Mouse (Mus musculus) hindbrain, embryonic 11.5 days (tissue): ENCODE measurements around the gene B4galnt4. TPM values are rescaled to one million over a fixed set of nuclear protein-coding genes. Genes with fewer than 3 reads are reported as not detected.

Experiments
- ATAC-seq: fragments of 200-750 bp; cut with Nextera tagmentation; 2 replicates; pipeline ENCODE4 v1.8.0; 2017; ENCODE audit warnings: mild to moderate bottlenecking, moderate TSS enrichment, moderate library complexity; ENCODE audit not compliant: low FRiP score
- DNase-seq: peaks from one replicate; pipeline ENCODE4 v3.0.0-alpha.2; 2015; ENCODE audit warnings: low spot score
- H3K27ac ChIP-seq: fragments of 300-500 bp; sonication (generic); 2 replicates; pipeline ENCODE4 v1.5.1; 2014; ENCODE audit warnings: mild to moderate bottlenecking, low read depth, low read length
- H3K27me3 ChIP-seq: fragments of 300-500 bp; sonication (generic); 2 replicates; pipeline ENCODE4 v1.6.1; 2014; ENCODE audit warnings: mild to moderate bottlenecking, low read length, moderate library complexity, mixed read lengths; ENCODE audit not compliant: control insufficient read depth, insufficient read depth
- H3K36me3 ChIP-seq: fragments of 300-500 bp; sonication (generic); 2 replicates; pipeline ENCODE4 v1.6.1; 2014; ENCODE audit warnings: mild to moderate bottlenecking, low read length, moderate library complexity, mixed read lengths; ENCODE audit not compliant: control insufficient read depth, insufficient read depth
- H3K4me1 ChIP-seq: fragments of 300-500 bp; sonication (generic); replicated peaks from 2 replicates; pipeline ENCODE4 v1.6.1; 2014; ENCODE audit warnings: low read length, mixed read lengths; ENCODE audit not compliant: control insufficient read depth, insufficient read depth
- H3K4me2 ChIP-seq: fragments of 300-500 bp; sonication (generic); replicated peaks from 2 replicates; pipeline ENCODE4 v1.6.1; 2014; ENCODE audit warnings: mild to moderate bottlenecking, low read depth, low read length
- H3K4me3 ChIP-seq: fragments of 300-500 bp; sonication (generic); 2 replicates; pipeline ENCODE4 v1.5.1; 2014; ENCODE audit warnings: low read depth, low read length
- H3K9ac ChIP-seq: fragments of 300-500 bp; sonication (generic); 2 replicates; pipeline ENCODE4 v1.6.1; 2014; ENCODE audit warnings: low read depth, low read length
- H3K9me3 ChIP-seq: fragments of 300-500 bp; sonication (generic); 2 replicates; pipeline ENCODE4 v1.6.1; 2016; ENCODE audit warnings: low read length; ENCODE audit not compliant: control insufficient read depth
- WGBS: fragments of 180-500 bp; shearing (Covaris S2); extraction: QIAGEN DNeasy Blood & Tissue Kit; methylation state at CpG from one replicate; pipeline ENCODE4 v1.1.7; 2014; 5-methylcytosine and 5-hydroxymethylcytosine counted together
- polyA plus RNA-seq: library from polyadenylated mRNA; unstranded; fragments of >200 nt; fragmentation: Nextera tagmentation; extraction: Ambion mirVana; gene quantifications from 2 replicates; pipeline ENCODE4 v1.2.1, GENCODE M21; 2014

The B4galnt4 gene
- polyA plus RNA-seq, 1 experiment from 2014 or later, result 18.1 TPM

- Histone ChIP-seq H3K27ac (0 out of 2 replicates have a peak overlapping the region, but pooled peaks have one; percentile 13), H3K9ac (no peak overlapping the region), H3K27me3 (no peaks in the 10 kb centered on the region), H3K4me1 (no peaks in the 10 kb centered on the region), H3K36me3 (no peaks in the 10 kb centered on the region), H3K4me3 (no peak overlapping the region), H3K4me2 (no peak overlapping the region), H3K9me3 (no peaks in the 10 kb centered on the region)
- no peak for ATAC-seq
- 43% methylated on average over 6 of the region's 9 CpGs for WGBS
- peak; percentile 28 for DNase-seq
These were observed 19.9 kb upstream of the B4galnt4 start for GRCm38 (mm10) chr7:141040867-141041606.

- ATAC-seq, result no peak
- WGBS, result 45% methylated on average over 5 of the region's 5 CpGs
- H3K4me1 ChIP-seq, result no peaks in the 10 kb centered on the region
- H3K27me3 ChIP-seq, result no peaks in the 10 kb centered on the region
- H3K36me3 ChIP-seq, result no peaks in the 10 kb centered on the region
- no peaks in the 10 kb centered on the region for H3K9me3 ChIP-seq
- no peak overlapping the region for H3K9ac ChIP-seq
- no peak overlapping the region for H3K4me3 ChIP-seq
- DNase-seq, result peak; percentile 28
- H3K27ac ChIP-seq, result no peak overlapping the region
- H3K4me2 ChIP-seq, result no peak overlapping the region
These were observed 19.2 kb upstream of the B4galnt4 start for GRCm38 (mm10) chr7:141041661-141042060.

GRCm38 (mm10) chr7:141042539-141042938 is 18.4 kb upstream of the B4galnt4 start:
- Histone ChIP-seq H3K27ac (no peak overlapping the region), H3K9ac (no peak overlapping the region), H3K9me3 (no peaks in the 10 kb centered on the region), H3K4me3 (no peak overlapping the region), H3K27me3 (no peaks in the 10 kb centered on the region), H3K4me1 (no peaks in the 10 kb centered on the region), H3K4me2 (no peak overlapping the region), H3K36me3 (no peaks in the 10 kb centered on the region)
- ATAC-seq, result no peak
- 60% methylated on average over 4 of the region's 4 CpGs for WGBS
- no peak for DNase-seq

GRCm38 (mm10) chr7:141046931-141047580 is 13.8 kb upstream of the B4galnt4 start:
- no peak overlapping the region for H3K9ac ChIP-seq
- H3K36me3 ChIP-seq, result no peaks in the 10 kb centered on the region
- no peaks in the 10 kb centered on the region for H3K9me3 ChIP-seq
- H3K4me2 ChIP-seq, result no peak overlapping the region
- WGBS, result 73% methylated on average over 6 of the region's 6 CpGs
- DNase-seq, result no peak
- H3K4me1 ChIP-seq, result no peaks in the 10 kb centered on the region
- H3K27me3 ChIP-seq, result no peaks in the 10 kb centered on the region
- H3K27ac ChIP-seq, result no peak overlapping the region
- 0 out of 2 replicates have a peak, but pooled peaks have one; percentile 9 for ATAC-seq
- H3K4me3 ChIP-seq, result no peak overlapping the region

- peak; percentile 81 for ATAC-seq
- peak overlapping the region; percentile 74 for H3K4me2 ChIP-seq
These were observed 13.2 kb upstream of the B4galnt4 start for GRCm38 (mm10) chr7:141047581-141048225.

GRCm38 (mm10) chr7:141048226-141049218 is 12.4 kb upstream of the B4galnt4 start:
- H3K9me3 ChIP-seq, result no peaks in the 10 kb centered on the region
- H3K27me3 ChIP-seq, result no peaks in the 10 kb centered on the region
- H3K27ac ChIP-seq, result no peak overlapping the region
- H3K36me3 ChIP-seq, result no peaks in the 10 kb centered on the region
- DNase-seq (peak; percentile 97), ATAC-seq (peak; percentile 91)
- peak overlapping the region; percentile 33 for H3K4me3 ChIP-seq
- H3K9ac ChIP-seq, result peak overlapping the region; percentile 50; the same call in 1 of the 2 replicates
- 11% methylated on average over 21 of the region's 21 CpGs for WGBS
- H3K4me2 ChIP-seq, result peak overlapping the region; percentile 74
- H3K4me1 ChIP-seq, result no peaks in the 10 kb centered on the region

More at GRCm38 (mm10) chr7:141047581-141048225, 13.2 kb upstream of the B4galnt4 start:
- H3K27ac ChIP-seq, result no peak overlapping the region
- H3K27me3 ChIP-seq, result no peaks in the 10 kb centered on the region
- H3K4me3 ChIP-seq, result peak overlapping the region; percentile 33
- 7% methylated on average over 16 of the region's 19 CpGs for WGBS
- peak overlapping the region; percentile 50; the same call in 1 of the 2 replicates for H3K9ac ChIP-seq
- H3K4me1 ChIP-seq, result no peaks in the 10 kb centered on the region
- H3K9me3 ChIP-seq, result no peaks in the 10 kb centered on the region
- H3K36me3 ChIP-seq, result no peaks in the 10 kb centered on the region
- DNase-seq, result peak; percentile 14

- Histone ChIP-seq H3K9me3 (no peaks in the 10 kb centered on the region), H3K4me3 (no peak overlapping the region), H3K27ac (no peak overlapping the region), H3K36me3 (no peaks in the 10 kb centered on the region), H3K9ac (no peak overlapping the region), H3K27me3 (no peaks in the 10 kb centered on the region), H3K4me1 (no peaks in the 10 kb centered on the region), H3K4me2 (no peak overlapping the region)
- no peak for DNase-seq
- WGBS, result 96% methylated on average over 2 of the region's 2 CpGs
- no peak for ATAC-seq
These were observed 11.6 kb upstream of the B4galnt4 start for GRCm38 (mm10) chr7:141049326-141049725.
